Mouse (Mus musculus) C3H10T1/2 (cell line): ENCODE data around the gene Tcerg1l. TPM values are rescaled to one million over a fixed set of nuclear protein-coding genes. Genes with fewer than 3 reads are reported as not detected.

Experiments
- polyA plus RNA-seq, 2 experiments: library from polyadenylated mRNA; unstranded; fragments of >200 nt; fragmentation: generic; extraction: Trizol; gene quantifications; one replicate each; pipeline ENCODE4 v1.2.1; 2012; ENCODE audit warnings: missing spikeins in 2 of 2

The Tcerg1l gene
- polyA plus RNA-seq: not detected

DNA sequence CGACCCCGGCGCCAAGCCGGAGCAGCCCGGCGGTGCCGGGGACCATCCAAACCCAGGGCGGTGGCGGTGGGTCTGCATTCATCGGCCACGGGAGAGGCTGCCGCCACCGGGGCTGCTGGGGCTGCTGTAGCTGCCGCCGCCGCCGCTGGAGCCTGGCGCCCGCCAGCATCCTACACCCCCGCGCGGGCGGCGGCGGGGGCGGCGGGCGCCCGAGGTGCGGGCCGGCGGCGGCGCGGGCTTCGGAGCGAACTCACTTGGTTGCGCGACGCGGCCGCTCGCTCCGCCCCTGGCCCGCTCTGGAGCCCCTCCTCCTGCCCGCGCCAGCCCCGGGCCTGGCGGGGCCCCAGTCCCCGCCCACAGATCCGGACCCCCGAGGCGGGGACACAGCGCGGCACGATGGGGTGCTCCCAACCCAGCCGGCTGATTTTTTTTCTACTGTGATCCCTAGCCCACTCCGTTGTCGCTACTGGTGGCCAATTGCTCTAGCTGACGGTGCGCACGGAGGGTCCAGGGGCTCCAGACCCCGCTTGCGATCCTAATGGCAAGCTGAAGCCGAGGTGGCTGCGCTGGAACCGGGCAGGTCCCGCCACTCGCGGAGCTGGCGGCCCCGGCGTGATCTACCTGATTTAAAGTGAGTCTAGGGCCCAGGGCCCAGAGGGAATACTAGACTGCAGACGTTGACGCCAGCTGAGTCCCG is at the start of gene Tcerg1l:
Tcerg1l (minus strand) TSS at position 246 of the 697 bp plus-strand sequence.

